Mouse (Mus musculus): ENCODE data around the gene Ccdc12.

Gene Ccdc12

GRCm38 (mm10) chr9:110638611-110639021 is 17.7 kb upstream of the Ccdc12 start:
- Histone ChIP-seq H3K9me3 (ENCODE audit: low read length) (no peaks in the 10 kb centered on the region), H3K36me3 (ENCODE audit: insufficient read depth, low read length) (peaks cover 65% of the 10 kb centered on the region), H3K4me1 (replicated peaks; ENCODE audit: low read depth, low read length) (peaks cover 61% of the 10 kb centered on the region), H3K4me3 (replicated peaks; ENCODE audit: low read length) (peak overlapping the region; percentile 64), H3K27me3 (ENCODE audit: insufficient read depth, low read length) (peaks cover 23% of the 10 kb centered on the region)
- TF ChIP-seq CTCF (conservative IDR thresholded peaks at IDR 0.05; ENCODE audit: low read length) (no peak), POU5F1 (IDR thresholded peaks at IDR 0.05; ENCODE audit: borderline replicate concordance, low read length) (no peak), NANOG (IDR thresholded peaks at IDR 0.05; ENCODE audit: borderline replicate concordance, low read length) (no peak)

GRCm38 (mm10) chr9:110641006-110641405 is 15.3 kb upstream of the Ccdc12 start:
- H3K27me3 ChIP-seq (ENCODE audit: insufficient read depth, low read length): peaks cover 12% of the 10 kb centered on the region
- H3K36me3 ChIP-seq (ENCODE audit: insufficient read depth, low read length): peaks cover 51% of the 10 kb centered on the region
- peaks cover 61% of the 10 kb centered on the region for H3K4me1 ChIP-seq (replicated peaks; ENCODE audit: low read depth, low read length)
- no peak overlapping the region for H3K4me3 ChIP-seq (replicated peaks; ENCODE audit: low read length)
- no peak for TF ChIP-seq CTCF (conservative IDR thresholded peaks at IDR 0.05; ENCODE audit: low read length)
- no peak for TF ChIP-seq NANOG (IDR thresholded peaks at IDR 0.05; ENCODE audit: borderline replicate concordance, low read length)
- no peak for TF ChIP-seq POU5F1 (IDR thresholded peaks at IDR 0.05; ENCODE audit: borderline replicate concordance, low read length)
- no peaks in the 10 kb centered on the region for H3K9me3 ChIP-seq (ENCODE audit: low read length)

- peaks cover 36% of the 10 kb centered on the region for H3K36me3 ChIP-seq (ENCODE audit: insufficient read depth, low read length)
- no peak overlapping the region for H3K4me3 ChIP-seq (replicated peaks; ENCODE audit: low read length)
- peaks cover 49% of the 10 kb centered on the region for H3K4me1 ChIP-seq (replicated peaks; ENCODE audit: low read depth, low read length)
- no peaks in the 10 kb centered on the region for H3K9me3 ChIP-seq (ENCODE audit: low read length)
- peaks cover 8% of the 10 kb centered on the region for H3K27me3 ChIP-seq (ENCODE audit: insufficient read depth, low read length)
- TF ChIP-seq NANOG (IDR thresholded peaks at IDR 0.05; ENCODE audit: borderline replicate concordance, low read length): no peak
- no peak for TF ChIP-seq CTCF (conservative IDR thresholded peaks at IDR 0.05; ENCODE audit: low read length)
- TF ChIP-seq POU5F1 (IDR thresholded peaks at IDR 0.05; ENCODE audit: borderline replicate concordance, low read length): no peak
Observed at GRCm38 (mm10) chr9:110642812-110643524, 13.3 kb upstream of the Ccdc12 start.

GRCm38 (mm10) chr9:110643787-110644186 is 12.5 kb upstream of the Ccdc12 start:
- Histone ChIP-seq H3K9me3 (ENCODE audit: low read length) (no peaks in the 10 kb centered on the region), H3K4me3 (replicated peaks; ENCODE audit: low read length) (no peak overlapping the region), H3K4me1 (replicated peaks; ENCODE audit: low read depth, low read length) (peaks cover 44% of the 10 kb centered on the region), H3K27me3 (ENCODE audit: insufficient read depth, low read length) (peaks cover under 1% of the 10 kb centered on the region), H3K36me3 (ENCODE audit: insufficient read depth, low read length) (peaks cover 35% of the 10 kb centered on the region)
- no peak for TF ChIP-seq CTCF (conservative IDR thresholded peaks at IDR 0.05; ENCODE audit: low read length)
- no peak for TF ChIP-seq NANOG (IDR thresholded peaks at IDR 0.05; ENCODE audit: borderline replicate concordance, low read length)
- TF ChIP-seq POU5F1 (IDR thresholded peaks at IDR 0.05; ENCODE audit: borderline replicate concordance, low read length): no peak

GRCm38 (mm10) chr9:110644295-110644694 is 12.0 kb upstream of the Ccdc12 start:
- H3K9me3 ChIP-seq (ENCODE audit: low read length): no peaks in the 10 kb centered on the region
- no peak overlapping the region for H3K4me3 ChIP-seq (replicated peaks; ENCODE audit: low read length)
- peaks cover 43% of the 10 kb centered on the region for H3K4me1 ChIP-seq (replicated peaks; ENCODE audit: low read depth, low read length)
- TF ChIP-seq NANOG (IDR thresholded peaks at IDR 0.05; ENCODE audit: borderline replicate concordance, low read length) (no peak), CTCF (conservative IDR thresholded peaks at IDR 0.05; ENCODE audit: low read length) (no peak), POU5F1 (IDR thresholded peaks at IDR 0.05; ENCODE audit: borderline replicate concordance, low read length) (no peak)
- peaks cover 30% of the 10 kb centered on the region for H3K36me3 ChIP-seq (ENCODE audit: insufficient read depth, low read length)
- no peaks in the 10 kb centered on the region for H3K27me3 ChIP-seq (ENCODE audit: insufficient read depth, low read length)

- Histone ChIP-seq H3K9me3 (ENCODE audit: low read length) (no peaks in the 10 kb centered on the region), H3K27me3 (ENCODE audit: insufficient read depth, low read length) (no peaks in the 10 kb centered on the region), H3K36me3 (ENCODE audit: insufficient read depth, low read length) (peaks cover 25% of the 10 kb centered on the region), H3K4me1 (replicated peaks; ENCODE audit: low read depth, low read length) (peaks cover 43% of the 10 kb centered on the region), H3K4me3 (replicated peaks; ENCODE audit: low read length) (no peak overlapping the region)
- TF ChIP-seq CTCF (conservative IDR thresholded peaks at IDR 0.05; ENCODE audit: low read length): no peak
- no peak for TF ChIP-seq POU5F1 (IDR thresholded peaks at IDR 0.05; ENCODE audit: borderline replicate concordance, low read length)
- no peak for TF ChIP-seq NANOG (IDR thresholded peaks at IDR 0.05; ENCODE audit: borderline replicate concordance, low read length)
Observed at GRCm38 (mm10) chr9:110645219-110645618, 11.1 kb upstream of the Ccdc12 start.

GRCm38 (mm10) chr9:110649775-110650174 is 6.5 kb upstream of the Ccdc12 start:
- TF ChIP-seq POU5F1 (IDR thresholded peaks at IDR 0.05; ENCODE audit: borderline replicate concordance, low read length): no peak
- no peak for TF ChIP-seq NANOG (IDR thresholded peaks at IDR 0.05; ENCODE audit: borderline replicate concordance, low read length)
- TF ChIP-seq CTCF (conservative IDR thresholded peaks at IDR 0.05; ENCODE audit: low read length): no peak
- peaks cover 43% of the 10 kb centered on the region for H3K4me1 ChIP-seq (replicated peaks; ENCODE audit: low read depth, low read length)
- peaks cover 6% of the 10 kb centered on the region for H3K9me3 ChIP-seq (ENCODE audit: low read length)
- 0 out of 2 replicates have a peak, but pooled peaks cover 3% of the 10 kb centered on the region for H3K36me3 ChIP-seq (ENCODE audit: insufficient read depth, low read length)
- peaks cover 23% of the 10 kb centered on the region for H3K27me3 ChIP-seq (ENCODE audit: insufficient read depth, low read length)
- H3K4me3 ChIP-seq (replicated peaks; ENCODE audit: low read length): no peak overlapping the region

- 0 out of 2 replicates have a peak, but pooled peaks cover 3% of the 10 kb centered on the region for H3K36me3 ChIP-seq (ENCODE audit: insufficient read depth, low read length)
- H3K9me3 ChIP-seq (ENCODE audit: low read length): peaks cover 6% of the 10 kb centered on the region
- peak overlapping the region; percentile 90 for H3K4me3 ChIP-seq (replicated peaks; ENCODE audit: low read length)
- no peak for TF ChIP-seq POU5F1 (IDR thresholded peaks at IDR 0.05; ENCODE audit: borderline replicate concordance, low read length)
- TF ChIP-seq CTCF (conservative IDR thresholded peaks at IDR 0.05; ENCODE audit: low read length): no peak
- peaks cover 23% of the 10 kb centered on the region for H3K27me3 ChIP-seq (ENCODE audit: insufficient read depth, low read length)
- H3K4me1 ChIP-seq (replicated peaks; ENCODE audit: low read depth, low read length): peaks cover 48% of the 10 kb centered on the region
Observed at GRCm38 (mm10) chr9:110651931-110652722, 4.2 kb upstream of the Ccdc12 start.
